Mouse (Mus musculus): ENCODE data around the gene Palm.
A peak's percentile ranks its signal among the peaks of the same experiment; 100 is the strongest.

The Palm gene

DNA sequence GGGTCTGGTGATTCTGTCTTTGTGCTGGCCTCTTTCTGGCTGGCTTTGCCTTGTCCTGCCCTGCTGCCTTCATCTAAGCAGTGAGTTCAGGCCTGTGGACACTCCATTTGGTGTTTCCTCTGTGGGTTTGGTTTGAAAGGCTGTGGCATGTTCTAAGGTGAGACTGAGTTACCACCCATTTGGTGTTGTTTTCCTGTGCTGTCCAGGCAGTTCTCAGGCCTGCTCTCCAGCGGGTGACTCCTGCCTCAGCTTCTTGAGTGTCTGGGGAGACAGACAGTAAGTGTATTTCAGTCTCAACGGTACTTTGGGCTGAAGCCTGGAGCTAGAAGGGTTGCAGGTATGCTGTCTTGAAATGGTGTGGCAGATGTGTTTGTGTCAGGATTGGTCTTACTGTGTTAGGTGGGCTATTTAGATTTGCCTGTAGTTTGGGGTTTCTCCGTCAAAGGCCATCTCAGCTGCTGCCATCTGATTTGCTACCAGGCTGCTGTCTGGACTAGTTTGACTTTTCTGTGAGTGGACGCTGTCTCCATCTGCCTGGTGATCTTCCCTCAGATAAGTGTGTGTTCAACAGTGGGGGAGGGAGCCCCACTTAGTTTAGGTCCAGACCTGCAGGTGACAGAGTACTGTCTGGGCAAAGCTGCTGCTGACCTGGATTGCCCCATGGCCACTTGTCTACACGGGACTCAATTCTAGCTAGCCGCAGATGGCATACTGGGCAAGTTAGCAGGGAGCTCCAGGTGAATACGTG lies 63.5 kb downstream of the Palm start:
- peak in 1 of 2 experiments; percentile 15 for DNase-seq

DNA sequence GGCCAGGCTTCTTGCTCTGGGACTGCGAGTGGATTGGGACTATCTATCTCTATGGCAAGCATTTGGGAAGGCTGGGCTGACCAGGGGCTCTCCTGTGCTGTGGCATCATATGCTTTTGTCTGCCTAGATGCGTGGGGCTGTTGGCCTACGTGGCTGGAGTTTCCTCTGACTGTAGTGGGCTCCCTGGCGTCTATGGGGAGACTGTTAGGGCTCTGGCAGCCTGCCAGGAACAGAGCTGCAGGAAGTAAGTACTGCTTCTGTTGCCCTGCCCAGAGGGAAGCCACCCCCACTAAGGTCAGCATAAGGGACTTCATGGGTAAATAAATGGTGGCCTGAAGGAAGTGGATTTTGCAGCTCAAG lies 64.1 kb downstream of the Palm start:
- DNase-seq = peak; percentile 87 to 90

GRCm38 (mm10) chr10:79857894-79858293 lies 64.5 kb downstream of the Palm start:
- DNase-seq = no peak

DNA sequence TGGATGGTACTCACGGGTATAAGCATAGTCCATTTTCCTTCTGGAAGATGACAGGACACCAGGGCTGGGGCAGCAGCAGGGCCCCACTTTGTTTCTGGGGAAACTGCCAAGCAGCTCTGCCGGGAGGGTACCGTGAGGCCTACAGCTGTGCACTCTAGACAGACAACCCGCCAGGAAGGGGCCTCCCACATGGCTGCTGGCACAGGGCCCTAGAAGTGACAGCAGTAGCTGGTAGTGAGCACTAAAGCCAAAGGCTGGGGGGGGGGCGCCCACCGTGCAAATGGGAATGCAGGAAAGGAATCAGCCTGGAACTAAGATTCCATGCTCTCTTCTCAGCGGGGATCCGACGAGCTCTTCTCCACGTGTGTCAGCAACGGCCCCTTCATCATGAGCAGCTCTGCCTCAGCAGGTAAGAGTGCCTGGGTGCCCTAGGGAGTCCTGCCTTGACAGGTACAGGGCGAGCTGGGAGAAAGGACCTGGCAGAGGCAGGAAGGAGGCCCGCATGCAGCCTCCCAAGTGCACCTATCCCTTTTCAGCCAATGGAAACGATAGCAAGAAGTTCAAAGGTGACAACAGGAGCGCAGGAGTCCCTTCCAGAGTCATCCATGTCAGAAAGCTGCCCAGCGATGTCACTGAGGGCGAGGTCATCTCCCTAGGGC lies 65.2 kb downstream of the Palm start:
- DNase-seq = peak; percentile 83 to 87

GRCm38 (mm10) chr10:79859116-79859515 lies 65.7 kb downstream of the Palm start:
- DNase-seq = peak in 1 of 2 experiments; percentile 31

- no peak for DNase-seq
Observed at GRCm38 (mm10) chr10:79860079-79860911, 66.9 kb downstream of the Palm start.

DNA sequence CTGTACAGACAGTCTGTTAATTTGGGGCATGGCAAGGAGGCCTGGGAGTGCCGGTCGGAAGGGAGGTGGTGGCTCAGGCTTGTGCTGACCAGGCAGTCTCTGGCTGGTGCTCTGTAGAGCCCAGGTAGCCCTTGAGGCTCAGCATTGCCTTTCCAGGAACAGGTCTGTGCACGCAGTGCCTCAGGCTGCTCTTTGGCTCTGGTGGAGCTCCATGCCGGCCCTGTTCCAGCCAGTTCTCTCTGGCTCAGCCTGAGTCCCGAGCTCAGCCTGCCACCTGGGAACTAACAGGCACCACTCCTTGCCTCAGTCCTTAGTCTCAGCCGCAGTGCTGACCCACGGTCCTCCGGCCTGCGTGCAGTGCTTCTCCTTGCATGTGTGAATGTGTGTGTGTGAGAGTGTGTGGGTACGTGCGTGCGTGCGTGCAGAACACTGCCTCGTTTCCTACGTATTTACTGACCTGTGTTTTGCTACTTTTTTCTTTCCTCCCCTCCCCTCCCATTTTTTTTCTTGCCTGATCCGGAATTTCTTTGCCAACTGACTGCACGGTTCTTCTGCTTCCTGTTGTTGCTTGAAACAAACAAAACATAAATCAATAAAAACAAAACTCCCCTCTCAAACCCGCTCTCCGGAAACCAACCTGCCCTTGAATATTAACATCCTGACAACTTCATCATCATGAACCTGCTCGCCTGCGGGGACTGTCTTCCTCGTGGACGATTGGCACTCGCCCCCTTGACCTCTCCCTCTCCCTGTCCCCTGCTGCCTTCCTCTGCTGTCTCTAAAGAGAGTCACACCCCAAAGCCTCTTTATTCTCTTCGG lies 68.1 kb downstream of the Palm start:
- DNase-seq = peak; percentile 80 to 85

DNA sequence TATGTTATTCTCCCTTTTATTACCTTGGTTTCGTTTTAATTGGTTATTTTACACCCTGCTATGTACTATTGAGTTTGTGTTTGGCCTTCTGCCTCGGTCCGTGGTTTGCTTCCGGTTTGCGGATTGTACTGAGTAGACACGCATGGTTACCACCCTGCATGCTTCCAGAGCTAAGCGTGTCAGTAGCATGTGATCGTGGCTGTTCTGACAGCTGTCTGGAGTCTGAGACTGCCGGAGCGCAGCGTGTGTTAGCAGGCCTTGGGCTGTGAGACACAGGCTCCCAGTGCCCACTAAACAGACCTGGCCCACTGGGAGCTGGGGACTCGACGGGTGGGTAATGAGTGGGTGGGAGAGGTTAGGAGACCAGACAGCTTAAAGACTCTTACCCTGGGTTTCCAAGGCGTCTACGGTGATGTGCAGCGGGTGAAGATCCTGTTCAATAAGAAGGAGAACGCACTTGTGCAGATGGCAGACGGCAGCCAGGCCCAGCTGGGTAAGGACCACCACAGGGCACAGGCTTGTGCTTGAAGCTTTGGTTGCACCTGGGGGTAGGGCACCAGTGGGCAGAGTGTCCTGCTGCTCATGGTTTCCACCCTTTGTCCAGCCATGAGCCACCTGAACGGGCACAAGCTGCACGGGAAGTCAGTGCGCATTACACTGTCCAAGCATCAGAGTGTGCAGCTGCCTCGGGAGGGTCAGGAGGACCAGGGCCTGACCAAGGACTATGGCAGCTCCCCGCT lies 68.8 kb downstream of the Palm start:
- peak in 1 of 2 experiments; percentile 51 for DNase-seq

DNA sequence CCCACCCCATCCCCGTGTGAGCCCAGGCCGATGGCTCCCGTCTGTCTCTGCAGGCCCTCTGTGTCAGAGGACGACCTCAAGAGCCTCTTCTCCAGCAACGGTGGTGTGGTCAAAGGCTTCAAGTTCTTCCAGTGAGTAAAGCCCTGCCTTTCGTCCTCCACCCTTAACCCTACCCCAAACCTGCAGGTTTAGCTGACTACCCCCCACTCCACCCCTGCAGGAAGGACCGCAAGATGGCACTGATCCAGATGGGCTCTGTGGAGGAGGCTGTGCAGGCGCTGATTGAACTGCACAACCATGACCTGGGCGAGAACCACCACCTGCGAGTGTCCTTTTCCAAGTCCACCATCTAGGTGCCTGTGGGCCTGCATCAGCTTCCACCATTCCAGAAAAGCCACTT lies 69.6 kb downstream of the Palm start:
- peak in 1 of 2 experiments; percentile 48 for DNase-seq

DNA sequence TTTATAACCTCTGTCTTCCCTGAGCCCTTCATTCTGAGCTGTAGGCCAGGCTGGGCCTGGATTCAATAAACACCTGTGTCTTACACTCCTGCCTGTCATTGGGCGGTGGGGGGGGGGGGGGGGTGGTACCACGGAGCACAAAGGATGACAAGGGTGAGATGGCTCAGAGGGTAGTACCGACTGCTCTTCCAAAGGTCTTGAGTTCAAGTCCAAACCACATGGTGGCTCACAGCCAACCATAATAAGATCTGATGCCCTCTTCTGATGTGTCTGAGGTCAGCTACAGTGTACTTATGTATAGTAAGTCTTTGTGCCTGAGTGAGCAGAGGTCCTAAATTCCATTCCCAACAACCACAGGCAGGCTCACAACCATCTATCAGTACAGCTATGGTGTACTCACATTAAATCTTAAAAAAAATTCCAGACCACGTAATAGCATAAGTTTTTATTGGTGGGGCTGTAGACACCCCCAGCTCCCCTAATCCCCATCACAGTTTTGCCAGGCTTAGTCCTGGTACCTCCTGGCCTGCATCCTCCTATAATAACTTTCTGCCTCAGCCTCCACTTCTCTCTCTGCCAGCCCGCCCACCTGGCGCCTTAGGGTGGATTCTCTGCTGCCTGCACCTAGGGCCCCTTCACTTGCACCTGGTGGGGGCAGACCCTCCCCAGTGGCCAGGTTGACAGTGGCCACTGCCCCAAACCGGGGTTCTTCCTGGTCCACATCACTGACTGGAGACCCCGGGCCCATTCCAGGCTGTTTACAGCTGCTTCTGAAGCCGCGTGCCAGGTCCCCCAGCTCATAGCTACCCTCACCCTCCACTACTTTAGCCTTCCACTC lies 71.2 kb downstream of the Palm start:
- DNase-seq = no peak

GRCm38 (mm10) chr10:79865189-79865601 lies 71.8 kb downstream of the Palm start:
- no peak for DNase-seq

- peak; percentile 70 to 75 for DNase-seq
Observed at GRCm38 (mm10) chr10:79865801-79866295, 72.5 kb downstream of the Palm start.

DNA sequence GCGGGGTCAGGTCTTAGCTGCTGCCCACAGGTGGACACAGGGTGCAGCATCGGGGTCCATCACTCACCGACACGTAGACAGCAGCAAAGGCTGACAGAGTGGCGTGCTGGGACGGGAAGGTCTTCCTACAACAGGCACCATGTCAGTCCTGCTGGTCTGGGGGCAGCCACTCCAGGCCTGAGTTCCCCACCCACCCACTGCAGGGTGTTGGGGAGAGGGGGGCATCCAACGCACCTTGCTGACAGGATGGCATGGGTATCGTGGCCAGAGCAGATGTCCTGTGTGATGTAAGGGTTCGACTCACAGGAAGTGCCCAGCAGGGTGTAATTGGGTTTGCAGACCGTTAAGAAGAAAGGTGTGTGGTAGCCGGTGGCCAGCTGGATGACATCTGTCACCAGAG lies 73.2 kb downstream of the Palm start:
- no peak for DNase-seq

Measured in kidney, postnatal 36 days (tissue).